ENCODE assay signal across 8 mouse cellular contexts in the genomic region with DNA sequence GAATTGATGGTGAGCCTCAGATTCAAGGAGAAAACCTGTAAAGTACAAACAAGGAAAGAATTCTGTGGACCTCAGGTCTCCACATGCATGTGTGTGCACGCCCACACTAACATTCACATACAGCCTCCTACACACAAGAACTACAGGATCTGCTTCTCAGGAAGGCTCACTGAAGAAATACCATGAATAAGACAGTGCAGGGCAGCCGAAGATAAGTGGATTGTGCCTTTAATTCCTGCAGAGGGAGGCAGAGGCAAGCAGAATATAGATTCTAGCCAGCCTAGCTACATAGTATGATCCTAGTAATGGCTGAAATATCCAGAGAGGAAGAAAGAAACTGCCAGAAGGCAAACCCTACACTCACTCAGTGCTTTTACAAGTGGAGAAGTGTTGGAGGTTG. TPM values are rescaled to one million over a fixed set of nuclear protein-coding genes. Genes with fewer than 3 reads are reported as not detected.
DNase-seq lines count a peak whose midpoint lies in the region; ATAC-seq lines count a peak whose summit lies in the region.
"Had no signal": no experiment of that assay in that cellular context is flagged by ENCODE, and none has a peak within 500 bp of the region (broad histone marks: within the 10 kb centered on the region; RNA-seq: fewer than 3 reads in every experiment).

No protein-coding gene starts in this region.

- no peak overlapping the region for H3K9ac ChIP-seq in liver, embryonic 11.5 days (ENCODE audit: low read depth, low read length)

- H3K36me3 ChIP-seq in liver, embryonic 11.5 days (ENCODE audit: control insufficient read depth, insufficient read depth, low read length): peaks cover 8% of the 10 kb centered on the region; the same call in 1 of the 2 replicates

- 65% methylated on average over 2 of the region's 2 CpGs for WGBS in liver, embryonic 11.5 days

- H3K27me3 ChIP-seq in liver, embryonic 11.5 days (replicated peaks; ENCODE audit: control insufficient read depth, insufficient read depth, low read length): peaks cover 6% of the 10 kb centered on the region

- H3K27ac ChIP-seq in liver, embryonic 11.5 days (ENCODE audit: low read depth, low read length): no peak overlapping the region
- H3K27ac ChIP-seq: macrophage had no signal

- DNase-seq in liver, embryonic 11.5 days (ENCODE audit: low spot score): no peak
- no peak for DNase-seq in liver
- DNase-seq in induced T-regulatory cell, adult 2 months (ENCODE audit: low read depth): peak; percentile 45
- DNase-seq in retina, postnatal 1 day: peak; percentile 49
- no peak for DNase-seq in gastrocnemius, adult 18-20 months (ENCODE audit: low spot score)
- DNase-seq in ovary, postnatal 36 days (ENCODE audit: low spot score): no peak

- ATAC-seq in liver, embryonic 11.5 days (replicated peaks; ENCODE audit: low FRiP score): 0 out of 2 replicates have a peak, but pooled peaks have one; percentile 13
- ATAC-seq in common myeloid progenitor, adult 5-6 weeks (replicated peaks; ENCODE audit: low read depth, poor library complexity, severe bottlenecking): peak; percentile 72

- no peak overlapping the region for H3K4me3 ChIP-seq in liver, embryonic 11.5 days (ENCODE audit: low read depth, low read length)

- H3K4me2 ChIP-seq in liver, embryonic 11.5 days: no peak overlapping the region

- no peaks in the 10 kb centered on the region for H3K9me3 ChIP-seq in liver, embryonic 11.5 days (ENCODE audit: control insufficient read depth, low read length)

- H3K4me1 ChIP-seq in liver, embryonic 11.5 days (replicated peaks; ENCODE audit: control insufficient read depth, insufficient read depth, low read length): peaks cover 11% of the 10 kb centered on the region

RNA-seq across cellular contexts. Expression of gene Ube2l3, which starts 0.5 kb away (rescaled TPM):
- 369 and 377 TPM in 2 replicates for polyA plus RNA-seq in liver, embryonic 11.5 days (2014; fragmentation: Nextera tagmentation; extraction: Ambion mirVana)
- total RNA-seq in common myeloid progenitor, adult 5-6 weeks (2017): 135 and 163 TPM in 2 replicates
- 100 to 1,000 TPM; 146 to 149 TPM for total RNA-seq in gastrocnemius, adult 18-20 months (2021)

RNA-seq across cellular contexts. Expression of gene Rimbp3, which starts 6.4 kb away (rescaled TPM):
- polyA plus RNA-seq in liver, embryonic 11.5 days (2014; fragmentation: Nextera tagmentation; extraction: Ambion mirVana): 0.18 and 0.45 TPM in 2 replicates
- 0.18 and 0.29 TPM in 2 replicates for total RNA-seq in common myeloid progenitor, adult 5-6 weeks (2017)
- under 1 TPM; 0.05 to 0.07 TPM for total RNA-seq in gastrocnemius, adult 18-20 months (2021)
- polyA plus RNA-seq: macrophage had no signal

RNA-seq across cellular contexts. Expression of gene Hic2, which starts 31.4 kb away (rescaled TPM):
- 7.0 and 8.3 TPM in 2 replicates for polyA plus RNA-seq in liver, embryonic 11.5 days (2014; fragmentation: Nextera tagmentation; extraction: Ambion mirVana)
- total RNA-seq in common myeloid progenitor, adult 5-6 weeks (2017): 1.5 and 1.6 TPM in 2 replicates
- 1 to 10 TPM; 1.4 to 1.7 TPM for total RNA-seq in gastrocnemius, adult 18-20 months (2021)

RNA-seq across cellular contexts. Expression of gene Ccdc116, which starts 54.9 kb away (rescaled TPM):
- polyA plus RNA-seq in liver, embryonic 11.5 days (2014; fragmentation: Nextera tagmentation; extraction: Ambion mirVana): 1.7 and 2.4 TPM in 2 replicates
- 1.6 and 4.5 TPM in 2 replicates for total RNA-seq in common myeloid progenitor, adult 5-6 weeks (2017)
- under 1 TPM in 1 of 2 experiments, not detected in 1; 0.09 TPM for total RNA-seq in gastrocnemius, adult 18-20 months (2021)

RNA-seq across cellular contexts. Expression of gene Ydjc, which starts 57.6 kb away (rescaled TPM):
- 33.5 and 34.2 TPM in 2 replicates for polyA plus RNA-seq in liver, embryonic 11.5 days (2014; fragmentation: Nextera tagmentation; extraction: Ambion mirVana)
- total RNA-seq in common myeloid progenitor, adult 5-6 weeks (2017): 14.3 and 25.8 TPM in 2 replicates
- under 1 TPM in 1 of 2 experiments, not detected in 1; 0.17 TPM for total RNA-seq in gastrocnemius, adult 18-20 months (2021)

Comparison
In these comparisons a context has a peak if more than half of its experiments do, and no peak if none do; other contexts are left out.
1. DNase-seq: peak in induced T-regulatory cell, adult 2 months (single experiment) and retina, postnatal 1 day (single experiment); none in liver, embryonic 11.5 days (single experiment), liver (single experiment), gastrocnemius, adult 18-20 months (single experiment) and ovary, postnatal 36 days (single experiment).